Mouse (Mus musculus): ENCODE data around the gene Cd44.

DNA sequence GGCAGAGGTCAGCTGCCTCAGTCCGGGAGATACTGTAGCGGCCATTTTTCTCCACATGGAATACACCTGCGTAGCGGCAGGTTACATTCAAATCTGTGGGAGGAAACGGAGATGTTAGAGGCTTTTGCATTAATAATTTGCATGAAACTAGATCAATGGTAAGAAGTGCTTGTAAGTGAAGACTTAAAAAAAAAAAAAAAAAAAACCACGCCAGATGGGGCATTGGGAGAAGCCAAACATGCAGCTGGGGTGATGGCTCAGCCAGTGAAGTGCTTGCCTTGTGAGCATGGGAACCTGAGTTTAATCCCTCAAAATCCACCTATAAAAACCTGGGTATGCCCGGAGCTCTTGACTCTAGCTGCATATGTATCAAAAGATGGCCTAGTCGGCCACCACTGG lies 36.1 kb downstream of the Cd44 start:
- TF ChIP-seq CTCF (IDR thresholded peaks at IDR 0.05; ENCODE audit: control insufficient read depth, insufficient read depth, insufficient replicate concordance, low read depth, low read length) (no peak), POLR2A (IDR thresholded peaks at IDR 0.05; ENCODE audit: control insufficient read depth, low read depth, low read length) (no peak)
